Mouse (Mus musculus): Measurements from ENCODE around the gene Usp6nl.

Gene Usp6nl

GRCm38 (mm10) chr2:6322376-6322901, at the start of gene Usp6nl:
Gene Usp6nl (plus strand): TSS chr2:6322667.
- in situ Hi-C loops (cut with MboI; ENCODE audit: low pct_unique_long_range_greater_than_20kb in 1 of 2, low sequenced_read_pairs in 2 of 2, unreplicated experiment in 1 of 2) = no loop called here

GRCm38 (mm10) chr2:6273392-6273845, 49.0 kb upstream of the Usp6nl start:
- in situ Hi-C loops (cut with MboI; ENCODE audit: low pct_unique_long_range_greater_than_20kb in 1 of 2, low sequenced_read_pairs in 2 of 2, unreplicated experiment in 1 of 2) = no loop called here

GRCm38 (mm10) chr2:6278813-6279530, 43.5 kb upstream of the Usp6nl start:
- in situ Hi-C loops (cut with MboI; ENCODE audit: low pct_unique_long_range_greater_than_20kb in 1 of 2, low sequenced_read_pairs in 2 of 2, unreplicated experiment in 1 of 2) = no loop called here

- in situ Hi-C loops (cut with MboI; ENCODE audit: low pct_unique_long_range_greater_than_20kb in 1 of 2, low sequenced_read_pairs in 2 of 2, unreplicated experiment in 1 of 2) = no loop called here
Observed at GRCm38 (mm10) chr2:6279614-6280301, 42.7 kb upstream of the Usp6nl start.

- in situ Hi-C loops (cut with MboI; ENCODE audit: low pct_unique_long_range_greater_than_20kb in 1 of 2, low sequenced_read_pairs in 2 of 2, unreplicated experiment in 1 of 2) = no loop called here
Observed at GRCm38 (mm10) chr2:6283569-6283968, 38.9 kb upstream of the Usp6nl start.

- in situ Hi-C loops (cut with MboI; ENCODE audit: low pct_unique_long_range_greater_than_20kb in 1 of 2, low sequenced_read_pairs in 2 of 2, unreplicated experiment in 1 of 2) = no loop called here
Observed at GRCm38 (mm10) chr2:6284784-6285183, 37.7 kb upstream of the Usp6nl start.

- in situ Hi-C loops (cut with MboI; ENCODE audit: low pct_unique_long_range_greater_than_20kb in 1 of 2, low sequenced_read_pairs in 2 of 2, unreplicated experiment in 1 of 2) = no loop called here
Observed at GRCm38 (mm10) chr2:6285794-6286193, 36.7 kb upstream of the Usp6nl start.

GRCm38 (mm10) chr2:6293825-6294444, 28.5 kb upstream of the Usp6nl start:
- in situ Hi-C loops (cut with MboI; ENCODE audit: low pct_unique_long_range_greater_than_20kb in 1 of 2, low sequenced_read_pairs in 2 of 2, unreplicated experiment in 1 of 2) = no loop called here

GRCm38 (mm10) chr2:6294993-6295628, 27.4 kb upstream of the Usp6nl start:
- in situ Hi-C loops (cut with MboI; ENCODE audit: low pct_unique_long_range_greater_than_20kb in 1 of 2, low sequenced_read_pairs in 2 of 2, unreplicated experiment in 1 of 2) = no loop called here

GRCm38 (mm10) chr2:6304768-6305167, 17.7 kb upstream of the Usp6nl start:
- in situ Hi-C loops (cut with MboI; ENCODE audit: low pct_unique_long_range_greater_than_20kb in 1 of 2, low sequenced_read_pairs in 2 of 2, unreplicated experiment in 1 of 2) = no loop called here

GRCm38 (mm10) chr2:6306861-6307260, 15.6 kb upstream of the Usp6nl start:
- in situ Hi-C loops (cut with MboI; ENCODE audit: low pct_unique_long_range_greater_than_20kb in 1 of 2, low sequenced_read_pairs in 2 of 2, unreplicated experiment in 1 of 2) = no loop called here

- in situ Hi-C loops (cut with MboI; ENCODE audit: low pct_unique_long_range_greater_than_20kb in 1 of 2, low sequenced_read_pairs in 2 of 2, unreplicated experiment in 1 of 2) = no loop called here
Observed at GRCm38 (mm10) chr2:6309373-6309821, 13.1 kb upstream of the Usp6nl start.

GRCm38 (mm10) chr2:6312764-6313163, 9.7 kb upstream of the Usp6nl start:
- in situ Hi-C loops (cut with MboI; ENCODE audit: low pct_unique_long_range_greater_than_20kb in 1 of 2, low sequenced_read_pairs in 2 of 2, unreplicated experiment in 1 of 2) = no loop called here

GRCm38 (mm10) chr2:6313733-6314132, 8.7 kb upstream of the Usp6nl start:
- in situ Hi-C loops (cut with MboI; ENCODE audit: low pct_unique_long_range_greater_than_20kb in 1 of 2, low sequenced_read_pairs in 2 of 2, unreplicated experiment in 1 of 2) = no loop called here

- in situ Hi-C loops (cut with MboI; ENCODE audit: low pct_unique_long_range_greater_than_20kb in 1 of 2, low sequenced_read_pairs in 2 of 2, unreplicated experiment in 1 of 2) = no loop called here
Observed at GRCm38 (mm10) chr2:6320153-6320552, 2.3 kb upstream of the Usp6nl start.

GRCm38 (mm10) chr2:6321769-6322375, 595 bp upstream of the Usp6nl start:
- in situ Hi-C loops (cut with MboI; ENCODE audit: low pct_unique_long_range_greater_than_20kb in 1 of 2, low sequenced_read_pairs in 2 of 2, unreplicated experiment in 1 of 2) = no loop called here

- in situ Hi-C loops (cut with MboI; ENCODE audit: low pct_unique_long_range_greater_than_20kb in 1 of 2, low sequenced_read_pairs in 2 of 2, unreplicated experiment in 1 of 2) = no loop called here
Observed at GRCm38 (mm10) chr2:6322938-6323521, 563 bp downstream of the Usp6nl start.

- in situ Hi-C loops (cut with MboI; ENCODE audit: low pct_unique_long_range_greater_than_20kb in 1 of 2, low sequenced_read_pairs in 2 of 2, unreplicated experiment in 1 of 2) = no loop called here
Observed at GRCm38 (mm10) chr2:6325646-6326045, 3.2 kb downstream of the Usp6nl start.

Data from mouse embryonic stem cell (cell line).